Mouse (Mus musculus): ENCODE results near the gene Foxb2. TPM values are rescaled to one million over a fixed set of nuclear protein-coding genes. Genes with fewer than 3 reads are reported as not detected.
"Not testable (repeated sequence)": the region's sequence is repeated elsewhere in the genome, so short reads cannot be mapped to it uniquely, and the experiment has no call there.

The Foxb2 gene
- polyA plus RNA-seq, 1 experiment from 2014 or later, result not detected

- ATAC-seq (replicated peaks; ENCODE audit: low FRiP score, low read depth), result no peak
- no peak overlapping the region for H3K4me2 ChIP-seq (ENCODE audit: low read length)
- no peak for TF ChIP-seq CTCF (IDR thresholded peaks at IDR 0.05; ENCODE audit: low read depth)
- WGBS, result 1% methylated on average over 28 of the region's 28 CpGs
- no peak overlapping the region for H3K4me3 ChIP-seq (replicated peaks; ENCODE audit: low read depth, low read length)
- DNase-seq (ENCODE audit: low spot score), result no peak
- H3K27ac ChIP-seq, result no peak overlapping the region
- H3K27me3 ChIP-seq (ENCODE audit: insufficient read depth, low read length), result peaks cover 73% of the 10 kb centered on the region
- no peak overlapping the region for H3K9ac ChIP-seq (ENCODE audit: low read depth, low read length)
- H3K4me1 ChIP-seq (replicated peaks; ENCODE audit: insufficient read depth, low read length), result peaks cover 9% of the 10 kb centered on the region
- H3K9me3 ChIP-seq (replicated peaks; ENCODE audit: low read length), result no peaks in the 10 kb centered on the region
- H3K36me3 ChIP-seq (ENCODE audit: insufficient read depth, low read length), result no peaks in the 10 kb centered on the region
Observed at GRCm38 (mm10) chr19:16870501-16871191, 3.0 kb downstream of the Foxb2 start.

GRCm38 (mm10) chr19:16868534-16868933, 5.1 kb downstream of the Foxb2 start:
- H3K27me3 ChIP-seq (ENCODE audit: insufficient read depth, low read length), result peaks cover 57% of the 10 kb centered on the region
- DNase-seq (ENCODE audit: low spot score) (no peak), ATAC-seq (replicated peaks; ENCODE audit: low FRiP score, low read depth) (no peak)
- no peak overlapping the region for H3K27ac ChIP-seq
- H3K4me2 ChIP-seq (ENCODE audit: low read length), result no peak overlapping the region
- no peaks in the 10 kb centered on the region for H3K36me3 ChIP-seq (ENCODE audit: insufficient read depth, low read length)
- WGBS, result 29% methylated on average over 5 of the region's 5 CpGs
- no peaks in the 10 kb centered on the region; the same call in 1 of the 2 replicates for H3K4me1 ChIP-seq (replicated peaks; ENCODE audit: insufficient read depth, low read length)
- no peak for TF ChIP-seq CTCF (IDR thresholded peaks at IDR 0.05; ENCODE audit: low read depth)
- H3K9me3 ChIP-seq (replicated peaks; ENCODE audit: low read length), result no peaks in the 10 kb centered on the region
- no peak overlapping the region for H3K9ac ChIP-seq (ENCODE audit: low read depth, low read length)
- H3K4me3 ChIP-seq (replicated peaks; ENCODE audit: low read depth, low read length), result no peak overlapping the region

- no peak overlapping the region for H3K9ac ChIP-seq (ENCODE audit: low read depth, low read length)
Observed at GRCm38 (mm10) chr19:16858646-16859045, 15.0 kb downstream of the Foxb2 start.

GRCm38 (mm10) chr19:16856752-16857151, 16.9 kb downstream of the Foxb2 start:
- no peak overlapping the region for H3K27ac ChIP-seq
- no peak for ATAC-seq (replicated peaks; ENCODE audit: low FRiP score, low read depth)
- H3K4me2 ChIP-seq (ENCODE audit: low read length), result no peak overlapping the region
- H3K9ac ChIP-seq (ENCODE audit: low read depth, low read length), result no peak overlapping the region
- 70% methylated on average over 5 of the region's 5 CpGs for WGBS
- DNase-seq (ENCODE audit: low spot score), result no peak
- no peaks in the 10 kb centered on the region for H3K4me1 ChIP-seq (replicated peaks; ENCODE audit: insufficient read depth, low read length)
- no peaks in the 10 kb centered on the region for H3K9me3 ChIP-seq (replicated peaks; ENCODE audit: low read length)
- no peak for TF ChIP-seq CTCF (IDR thresholded peaks at IDR 0.05; ENCODE audit: low read depth)
- no peaks in the 10 kb centered on the region for H3K27me3 ChIP-seq (ENCODE audit: insufficient read depth, low read length)
- H3K36me3 ChIP-seq (ENCODE audit: insufficient read depth, low read length), result no peaks in the 10 kb centered on the region
- no peak overlapping the region for H3K4me3 ChIP-seq (replicated peaks; ENCODE audit: low read depth, low read length)

More at GRCm38 (mm10) chr19:16858646-16859045, 15.0 kb downstream of the Foxb2 start:
- Histone ChIP-seq H3K9me3 (replicated peaks; ENCODE audit: low read length) (no peaks in the 10 kb centered on the region), H3K27me3 (ENCODE audit: insufficient read depth, low read length) (no peaks in the 10 kb centered on the region), H3K36me3 (ENCODE audit: insufficient read depth, low read length) (no peaks in the 10 kb centered on the region), H3K4me2 (ENCODE audit: low read length) (no peak overlapping the region), H3K4me1 (replicated peaks; ENCODE audit: insufficient read depth, low read length) (no peaks in the 10 kb centered on the region), H3K27ac (no peak overlapping the region), H3K4me3 (replicated peaks; ENCODE audit: low read depth, low read length) (no peak overlapping the region)
- no peak for DNase-seq (ENCODE audit: low spot score)
- no peak for TF ChIP-seq CTCF (IDR thresholded peaks at IDR 0.05; ENCODE audit: low read depth)
- no peak for ATAC-seq (replicated peaks; ENCODE audit: low FRiP score, low read depth)
- WGBS, result 64% methylated on average over 4 of the region's 4 CpGs

- H3K9ac ChIP-seq (ENCODE audit: low read depth, low read length); H3K9me3 ChIP-seq (replicated peaks; ENCODE audit: low read length); ATAC-seq (replicated peaks; ENCODE audit: low FRiP score, low read depth); H3K4me3 ChIP-seq (replicated peaks; ENCODE audit: low read depth, low read length); H3K4me2 ChIP-seq (ENCODE audit: low read length); H3K4me1 ChIP-seq (replicated peaks; ENCODE audit: insufficient read depth, low read length); H3K27me3 ChIP-seq (ENCODE audit: insufficient read depth, low read length); H3K36me3 ChIP-seq (ENCODE audit: insufficient read depth, low read length); H3K27ac ChIP-seq; DNase-seq (ENCODE audit: low spot score): not testable (repeated sequence)
- WGBS, result 93% methylated on average over 2 of the region's 2 CpGs
Observed at GRCm38 (mm10) chr19:16844091-16844490, 29.5 kb downstream of the Foxb2 start.

GRCm38 (mm10) chr19:16841516-16842249, 31.9 kb downstream of the Foxb2 start:
- no peaks in the 10 kb centered on the region for H3K4me1 ChIP-seq (replicated peaks; ENCODE audit: insufficient read depth, low read length)
- no peak overlapping the region for H3K4me3 ChIP-seq (replicated peaks; ENCODE audit: low read depth, low read length)
- no peaks in the 10 kb centered on the region for H3K27me3 ChIP-seq (ENCODE audit: insufficient read depth, low read length)
- H3K27ac ChIP-seq, result no peak overlapping the region
- no peak overlapping the region for H3K9ac ChIP-seq (ENCODE audit: low read depth, low read length)
- no peaks in the 10 kb centered on the region for H3K36me3 ChIP-seq (ENCODE audit: insufficient read depth, low read length)
- DNase-seq (ENCODE audit: low spot score), result no peak
- no peak for TF ChIP-seq CTCF (IDR thresholded peaks at IDR 0.05; ENCODE audit: low read depth)
- H3K4me2 ChIP-seq (ENCODE audit: low read length), result no peak overlapping the region
- 29% methylated on average over 9 of the region's 9 CpGs for WGBS
- H3K9me3 ChIP-seq (replicated peaks; ENCODE audit: low read length), result no peaks in the 10 kb centered on the region; the same call in 1 of the 2 replicates
- ATAC-seq (replicated peaks; ENCODE audit: low FRiP score, low read depth), result no peak
